Mouse (Mus musculus): ENCODE measurements around the gene Hal. TPM values are rescaled to one million over a fixed set of nuclear protein-coding genes. Genes with fewer than 3 reads are reported as not detected.

Gene Hal
- total and polyA plus RNA-seq, 2 experiments from 2014 or later, result not detected

DNA sequence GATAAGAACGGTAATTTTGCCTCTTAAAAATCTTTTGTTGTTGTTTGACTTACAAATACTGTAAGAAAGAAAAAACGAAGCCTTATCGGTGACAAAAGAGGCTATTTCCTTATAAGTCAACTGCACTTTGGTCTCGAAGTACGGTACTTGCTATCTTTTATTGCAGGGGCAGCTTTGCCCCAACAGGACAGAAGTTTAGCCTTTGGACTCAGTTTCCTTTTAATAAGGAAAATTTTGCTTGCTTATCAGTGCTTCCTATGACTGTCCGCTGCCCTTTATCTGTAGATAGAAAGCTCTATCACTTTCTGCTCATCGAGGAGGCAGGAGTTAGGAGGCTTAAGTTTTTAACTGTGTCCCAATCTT lies 33.9 kb upstream of the Hal start:
- Histone ChIP-seq H3K9me3 (replicated peaks; ENCODE audit: control insufficient read depth, low read length) (no peaks in the 10 kb centered on the region), H3K36me3 (replicated peaks; ENCODE audit: control insufficient read depth, insufficient read depth, low read length) (peaks cover under 1% of the 10 kb centered on the region; the same call in 1 of the 2 replicates), H3K27me3 (ENCODE audit: control insufficient read depth, insufficient read depth, low read length) (no peaks in the 10 kb centered on the region), H3K9ac (replicated peaks; ENCODE audit: low read depth, low read length) (peak overlapping the region; percentile 83), H3K4me2 (ENCODE audit: low read depth, low read length) (peak overlapping the region; percentile 88), H3K27ac (ENCODE audit: low read depth) (peak overlapping the region; percentile 94), H3K4me1 (ENCODE audit: control insufficient read depth, insufficient read depth) (peaks cover 36% of the 10 kb centered on the region), H3K4me3 (ENCODE audit: low read depth, low read length) (peak overlapping the region; percentile 78)
- ATAC-seq (ENCODE audit: insufficient read depth, low read depth) (no peak), DNase-seq (ENCODE audit: low spot score) (no peak)
- TF ChIP-seq CTCF (IDR thresholded peaks at IDR 0.05; ENCODE audit: low read depth) (no peak), EP300 (IDR thresholded peaks at IDR 0.05; ENCODE audit: low read depth) (no peak; the same call in 1 of the 2 replicates)
- 4% methylated on average over 7 of the region's 7 CpGs for WGBS

DNA sequence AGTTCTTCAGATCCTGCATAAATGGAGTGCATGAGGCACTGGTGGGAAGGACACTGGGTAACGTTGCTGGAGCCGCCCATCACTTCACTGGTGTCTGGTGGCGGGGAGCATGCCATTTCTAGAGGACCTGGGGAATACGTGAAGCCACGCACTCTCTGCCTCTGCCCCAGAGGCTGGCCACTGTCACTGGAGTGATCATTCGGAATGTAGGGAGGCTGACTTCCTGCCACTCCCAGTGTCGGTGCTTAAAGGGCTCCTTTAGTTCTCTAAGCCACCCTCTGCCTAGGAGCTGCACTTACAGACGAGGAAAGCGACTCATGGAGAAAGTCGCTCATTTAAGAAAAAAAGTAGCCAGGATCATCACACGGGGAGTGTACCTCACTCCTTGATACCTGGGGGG lies 28.5 kb upstream of the Hal start:
- no peak for TF ChIP-seq CTCF (IDR thresholded peaks at IDR 0.05; ENCODE audit: low read depth)
- no peak for TF ChIP-seq EP300 (IDR thresholded peaks at IDR 0.05; ENCODE audit: low read depth)

DNA sequence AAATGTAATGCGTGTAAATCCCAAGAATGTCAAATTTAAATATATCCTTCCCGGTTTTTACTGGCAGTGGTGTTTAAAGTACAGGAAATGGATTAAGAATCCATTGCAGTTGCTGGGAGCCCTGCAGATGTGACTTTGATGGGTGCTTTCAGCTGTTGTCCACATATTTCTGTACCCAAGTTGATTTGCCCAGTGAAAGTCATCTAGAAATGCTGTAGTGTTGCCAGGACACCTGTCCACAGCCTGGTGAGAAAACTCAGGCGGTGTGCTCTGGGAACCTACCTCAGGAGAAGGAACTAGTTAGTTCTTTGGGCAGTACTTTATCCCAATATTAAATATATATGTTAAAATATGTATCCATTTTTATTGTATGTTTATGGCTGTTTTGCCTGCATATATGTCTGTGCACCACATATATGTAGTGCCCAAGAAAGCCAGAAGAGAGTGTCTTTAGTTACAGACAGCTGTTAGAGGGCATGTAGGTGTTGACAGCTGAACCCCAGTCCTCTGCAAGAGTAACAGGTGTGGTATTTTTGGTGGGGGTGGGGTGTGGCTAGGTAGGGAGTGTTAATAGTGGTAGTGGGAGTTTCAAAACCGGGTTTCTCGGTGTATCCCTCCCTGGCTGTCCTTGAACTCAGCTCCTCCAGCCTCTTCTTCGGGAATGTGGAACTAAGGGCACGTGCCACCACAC lies 25.7 kb upstream of the Hal start:
- no peaks in the 10 kb centered on the region for H3K27me3 ChIP-seq (ENCODE audit: control insufficient read depth, insufficient read depth, low read length)
- peaks cover 82% of the 10 kb centered on the region for H3K36me3 ChIP-seq (replicated peaks; ENCODE audit: control insufficient read depth, insufficient read depth, low read length)
- no peak overlapping the region for H3K4me2 ChIP-seq (ENCODE audit: low read depth, low read length)
- no peak for ATAC-seq (ENCODE audit: insufficient read depth, low read depth)
- H3K9ac ChIP-seq (replicated peaks; ENCODE audit: low read depth, low read length), result no peak overlapping the region
- WGBS, result 79% methylated on average over 7 of the region's 7 CpGs
- peaks cover 8% of the 10 kb centered on the region; the same call in 1 of the 2 replicates for H3K4me1 ChIP-seq (ENCODE audit: control insufficient read depth, insufficient read depth)
- TF ChIP-seq EP300 (IDR thresholded peaks at IDR 0.05; ENCODE audit: low read depth), result no peak
- TF ChIP-seq CTCF (IDR thresholded peaks at IDR 0.05; ENCODE audit: low read depth), result no peak
- H3K27ac ChIP-seq (ENCODE audit: low read depth), result no peak overlapping the region
- no peak for DNase-seq (ENCODE audit: low spot score)
- no peak overlapping the region for H3K4me3 ChIP-seq (ENCODE audit: low read depth, low read length)
- no peaks in the 10 kb centered on the region for H3K9me3 ChIP-seq (replicated peaks; ENCODE audit: control insufficient read depth, low read length)

More for the DNA sequence above, 28.5 kb upstream of the Hal start:
- no peak for ATAC-seq (ENCODE audit: insufficient read depth, low read depth)
- H3K36me3 ChIP-seq (replicated peaks; ENCODE audit: control insufficient read depth, insufficient read depth, low read length), result peaks cover 55% of the 10 kb centered on the region
- H3K4me2 ChIP-seq (ENCODE audit: low read depth, low read length), result no peak overlapping the region
- no peak overlapping the region for H3K9ac ChIP-seq (replicated peaks; ENCODE audit: low read depth, low read length)
- H3K27me3 ChIP-seq (ENCODE audit: control insufficient read depth, insufficient read depth, low read length), result no peaks in the 10 kb centered on the region
- H3K9me3 ChIP-seq (replicated peaks; ENCODE audit: control insufficient read depth, low read length), result no peaks in the 10 kb centered on the region
- H3K4me1 ChIP-seq (ENCODE audit: control insufficient read depth, insufficient read depth), result peaks cover 26% of the 10 kb centered on the region
- WGBS, result 72% methylated on average over 11 of the region's 11 CpGs
- no peak overlapping the region for H3K4me3 ChIP-seq (ENCODE audit: low read depth, low read length)
- no peak overlapping the region for H3K27ac ChIP-seq (ENCODE audit: low read depth)
- no peak for DNase-seq (ENCODE audit: low spot score)

DNA sequence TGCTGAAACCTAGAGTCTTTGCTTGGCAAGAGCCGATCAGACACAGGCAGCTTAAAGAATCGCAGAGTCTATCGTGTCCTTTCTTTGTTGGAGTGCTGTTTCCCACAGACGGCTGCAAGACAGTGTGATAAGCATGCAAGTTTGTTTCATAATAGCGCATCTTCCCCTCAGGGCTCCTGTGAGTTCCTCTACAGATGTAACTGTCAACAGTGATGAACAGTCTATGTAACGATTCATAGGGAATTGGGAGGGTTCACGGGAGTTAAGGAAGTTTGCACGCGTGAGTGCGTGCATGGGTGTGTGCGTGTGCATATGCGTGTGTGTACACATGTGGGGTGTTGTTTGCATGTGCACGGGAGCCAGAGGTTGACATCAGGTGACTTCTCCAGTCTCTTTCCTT lies 25.0 kb upstream of the Hal start:
- H3K9ac ChIP-seq (replicated peaks; ENCODE audit: low read depth, low read length), result no peak overlapping the region

DNA sequence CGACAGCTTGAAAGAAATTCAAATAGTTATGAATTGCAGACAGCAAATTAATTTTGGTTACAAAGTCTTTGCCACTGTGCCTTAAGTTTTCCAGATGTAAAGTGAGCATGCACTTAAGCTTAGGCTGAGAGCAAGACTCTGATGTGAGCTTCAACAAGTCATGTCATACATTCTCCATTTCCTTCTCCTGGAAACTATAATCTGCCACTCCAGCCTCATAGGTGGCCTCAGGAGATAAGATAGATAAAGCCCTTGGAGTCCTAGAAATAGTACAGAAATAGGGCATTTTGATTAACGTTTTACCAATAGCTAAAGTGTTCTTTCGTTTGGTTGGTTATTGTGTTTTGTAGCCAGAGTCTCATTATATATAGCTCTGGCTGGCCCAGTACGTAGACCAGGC lies 21.3 kb upstream of the Hal start:
- Histone ChIP-seq H3K36me3 (replicated peaks; ENCODE audit: control insufficient read depth, insufficient read depth, low read length) (peaks cover 93% of the 10 kb centered on the region), H3K9me3 (replicated peaks; ENCODE audit: control insufficient read depth, low read length) (no peaks in the 10 kb centered on the region), H3K4me2 (ENCODE audit: low read depth, low read length) (no peak overlapping the region), H3K27me3 (ENCODE audit: control insufficient read depth, insufficient read depth, low read length) (no peaks in the 10 kb centered on the region), H3K27ac (ENCODE audit: low read depth) (no peak overlapping the region), H3K9ac (replicated peaks; ENCODE audit: low read depth, low read length) (no peak overlapping the region), H3K4me1 (ENCODE audit: control insufficient read depth, insufficient read depth) (no peaks in the 10 kb centered on the region), H3K4me3 (ENCODE audit: low read depth, low read length) (no peak overlapping the region)
- no peak for ATAC-seq (ENCODE audit: insufficient read depth, low read depth)
- 82% methylated on average over 4 of the region's 4 CpGs for WGBS
- no peak for DNase-seq (ENCODE audit: low spot score)
- TF ChIP-seq EP300 (IDR thresholded peaks at IDR 0.05; ENCODE audit: low read depth), result no peak
- TF ChIP-seq CTCF (IDR thresholded peaks at IDR 0.05; ENCODE audit: low read depth), result no peak

More for the DNA sequence above, 25.0 kb upstream of the Hal start:
- 84% methylated on average over 13 of the region's 13 CpGs for WGBS
- no peak for DNase-seq (ENCODE audit: low spot score)
- Histone ChIP-seq H3K27ac (ENCODE audit: low read depth) (no peak overlapping the region), H3K4me3 (ENCODE audit: low read depth, low read length) (no peak overlapping the region), H3K27me3 (ENCODE audit: control insufficient read depth, insufficient read depth, low read length) (no peaks in the 10 kb centered on the region), H3K4me1 (ENCODE audit: control insufficient read depth, insufficient read depth) (0 out of 2 replicates have a peak, but pooled peaks cover under 1% of the 10 kb centered on the region), H3K4me2 (ENCODE audit: low read depth, low read length) (no peak overlapping the region), H3K36me3 (replicated peaks; ENCODE audit: control insufficient read depth, insufficient read depth, low read length) (peaks cover 87% of the 10 kb centered on the region), H3K9me3 (replicated peaks; ENCODE audit: control insufficient read depth, low read length) (no peaks in the 10 kb centered on the region)
- ATAC-seq (ENCODE audit: insufficient read depth, low read depth), result no peak
- TF ChIP-seq CTCF (IDR thresholded peaks at IDR 0.05; ENCODE audit: low read depth) (no peak), EP300 (IDR thresholded peaks at IDR 0.05; ENCODE audit: low read depth) (no peak)

DNA sequence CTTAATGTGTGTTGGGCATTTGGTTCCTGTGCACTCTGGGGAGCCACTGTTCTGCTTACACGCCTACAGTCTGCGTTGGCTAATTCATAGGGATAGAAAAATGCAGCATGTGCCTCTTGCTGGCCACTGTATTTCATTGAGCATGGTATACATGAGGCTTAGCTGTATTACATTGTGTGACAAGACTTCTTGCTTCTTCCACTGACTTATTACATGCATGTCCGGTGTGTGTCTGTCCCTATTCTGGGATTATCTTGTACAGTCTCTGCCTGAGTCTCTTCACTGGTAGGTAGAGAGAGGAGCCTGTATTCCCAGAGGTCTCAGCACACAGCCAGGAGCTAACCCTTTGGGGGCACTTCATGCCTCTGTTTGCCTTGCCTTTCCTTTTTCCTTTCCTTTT lies 20.8 kb upstream of the Hal start:
- H3K27me3 ChIP-seq (ENCODE audit: control insufficient read depth, insufficient read depth, low read length), result no peaks in the 10 kb centered on the region
- H3K4me3 ChIP-seq (ENCODE audit: low read depth, low read length), result no peak overlapping the region
- H3K4me1 ChIP-seq (ENCODE audit: control insufficient read depth, insufficient read depth), result no peaks in the 10 kb centered on the region
- ATAC-seq (ENCODE audit: insufficient read depth, low read depth) (no peak), DNase-seq (ENCODE audit: low spot score) (no peak)
- no peak overlapping the region for H3K9ac ChIP-seq (replicated peaks; ENCODE audit: low read depth, low read length)
- no peaks in the 10 kb centered on the region for H3K9me3 ChIP-seq (replicated peaks; ENCODE audit: control insufficient read depth, low read length)
- WGBS, result 94% methylated on average over 3 of the region's 3 CpGs
- TF ChIP-seq CTCF (IDR thresholded peaks at IDR 0.05; ENCODE audit: low read depth) (no peak), EP300 (IDR thresholded peaks at IDR 0.05; ENCODE audit: low read depth) (no peak)
- no peak overlapping the region for H3K27ac ChIP-seq (ENCODE audit: low read depth)
- peaks cover 93% of the 10 kb centered on the region for H3K36me3 ChIP-seq (replicated peaks; ENCODE audit: control insufficient read depth, insufficient read depth, low read length)
- no peak overlapping the region for H3K4me2 ChIP-seq (ENCODE audit: low read depth, low read length)

All from heart, postnatal 0 days (tissue).